Mouse (Mus musculus): ENCODE data around the gene Nos3.

- TF ChIP-seq GATA1 (IDR thresholded peaks at IDR 0.05; ENCODE audit: borderline replicate concordance, low read length) (no peak), FLI1 (IDR thresholded peaks at IDR 0.05; ENCODE audit: low read length) (no peak)
Observed at GRCm38 (mm10) chr5:24320467-24320813, 44.2 kb upstream of the Nos3 start.
